Mouse (Mus musculus) mature B cell (primary cell): ENCODE measurements around the gene Tmem167b.
"Not testable (repeated sequence)": the region's sequence is repeated elsewhere in the genome, so short reads cannot be mapped to it uniquely, and the experiment has no call there.

Experiments used
- in situ Hi-C: fragments of 300-500 bp; cut with MboI; formaldehyde crosslinking; loops from 2 replicates; pipeline ENCODE4 v1.14.3; 2019

The Tmem167b gene

GRCm38 (mm10) chr3:108562133-108562730 lies at the start of gene Tmem167b:
Tmem167b (minus strand) TSS chr3:108562466.
- in situ Hi-C loops = no loop called here

GRCm38 (mm10) chr3:108608906-108609305 lies 46.6 kb upstream of the Tmem167b start:
- in situ Hi-C loops = no loop called here

GRCm38 (mm10) chr3:108591530-108592522 lies 29.6 kb upstream of the Tmem167b start:
- in situ Hi-C loops = no loop called here

GRCm38 (mm10) chr3:108590786-108591529 lies 28.7 kb upstream of the Tmem167b start, which contains the start of gene Wdr47:
Wdr47 (plus strand) TSS chr3:108591279.
- in situ Hi-C loops = no loop called here

- in situ Hi-C loops = no loop called here
Measured at GRCm38 (mm10) chr3:108588446-108588845, 26.2 kb upstream of the Tmem167b start.

GRCm38 (mm10) chr3:108584580-108584979 lies 22.3 kb upstream of the Tmem167b start:
- in situ Hi-C loops = no loop called here

GRCm38 (mm10) chr3:108574018-108574417 lies 11.8 kb upstream of the Tmem167b start:
- in situ Hi-C loops = no loop called here

GRCm38 (mm10) chr3:108572309-108573010 lies 10.2 kb upstream of the Tmem167b start:
- in situ Hi-C loops = no loop called here

GRCm38 (mm10) chr3:108571443-108572294 lies 9.4 kb upstream of the Tmem167b start, which contains the start of gene Taf13:
Taf13 (plus strand) TSS chr3:108571698.
- in situ Hi-C loops = no loop called here

- in situ Hi-C loops = no loop called here
Measured at GRCm38 (mm10) chr3:108570813-108571212, 8.5 kb upstream of the Tmem167b start.

GRCm38 (mm10) chr3:108569636-108570035 lies 7.4 kb upstream of the Tmem167b start:
- in situ Hi-C loops = not testable (repeated sequence)

- in situ Hi-C loops = no loop called here
Measured at GRCm38 (mm10) chr3:108567990-108568877, 6.0 kb upstream of the Tmem167b start.

- in situ Hi-C loops = no loop called here
Measured at GRCm38 (mm10) chr3:108563309-108563708, 1.0 kb upstream of the Tmem167b start.

GRCm38 (mm10) chr3:108562777-108563271 lies 558 bp upstream of the Tmem167b start:
- in situ Hi-C loops = no loop called here

- in situ Hi-C loops = no loop called here
Measured at GRCm38 (mm10) chr3:108557888-108558287, 4.4 kb downstream of the Tmem167b start.

GRCm38 (mm10) chr3:108554587-108555312 lies 7.5 kb downstream of the Tmem167b start:
- in situ Hi-C loops = no loop called here

- in situ Hi-C loops = no loop called here
Measured at GRCm38 (mm10) chr3:108554111-108554561, 8.1 kb downstream of the Tmem167b start.

- in situ Hi-C loops = no loop called here
Measured at GRCm38 (mm10) chr3:108542299-108542698, 20.0 kb downstream of the Tmem167b start.
